ENCODE assay signal across 12 mouse cellular contexts in genomic region chr8:7316806-7317355, GRCm38 (mm10).
"Had no signal": no experiment of that assay in that cellular context is flagged by ENCODE, and none has a peak within 500 bp of the region (broad histone marks: within the 10 kb centered on the region; RNA-seq: fewer than 3 reads in every experiment).

No protein-coding gene starts in this region.

- H3K36me3 ChIP-seq: limb, embryonic 15.5 days; liver, embryonic 12.5 days; midbrain, embryonic 12.5 days; neural tube, embryonic 13.5 days; stomach, embryonic 15.5 days had no signal

- ATAC-seq: liver, embryonic 12.5 days; midbrain, embryonic 16.5 days had no signal

- H3K9ac ChIP-seq: limb, embryonic 15.5 days; liver, embryonic 12.5 days; midbrain, embryonic 12.5 days; neural tube, embryonic 13.5 days; stomach, embryonic 15.5 days had no signal

- H3K27ac ChIP-seq: limb, embryonic 15.5 days; liver, embryonic 12.5 days; midbrain, embryonic 12.5 days; neural tube, embryonic 13.5 days; stomach, embryonic 15.5 days had no signal

- H3K4me2 ChIP-seq: limb, embryonic 15.5 days; liver, embryonic 12.5 days; midbrain, embryonic 12.5 days; neural tube, embryonic 13.5 days; stomach, embryonic 15.5 days had no signal

- H3K9me3 ChIP-seq: limb, embryonic 15.5 days; liver, embryonic 12.5 days; midbrain, embryonic 12.5 days; neural tube, embryonic 13.5 days; stomach, embryonic 15.5 days had no signal

- DNase-seq: kidney, adult 11 months; kidney, adult 9 months; kidney, postnatal 14 days; left cerebral cortex, postnatal 4 days; right cerebral cortex, postnatal 14 days; thymus, postnatal 4 days had no signal

- H3K4me3 ChIP-seq: limb, embryonic 15.5 days; liver, embryonic 12.5 days; midbrain, embryonic 12.5 days; neural tube, embryonic 13.5 days; stomach, embryonic 15.5 days had no signal

- H3K4me1 ChIP-seq: limb, embryonic 15.5 days; liver, embryonic 12.5 days; neural tube, embryonic 13.5 days; stomach, embryonic 15.5 days had no signal

- H3K27me3 ChIP-seq: limb, embryonic 15.5 days; liver, embryonic 12.5 days; midbrain, embryonic 12.5 days; neural tube, embryonic 13.5 days; stomach, embryonic 15.5 days had no signal
